Mouse (Mus musculus) heart, postnatal 10 days (tissue): ENCODE results near the gene Bspry. TPM values are rescaled to one million over a fixed set of nuclear protein-coding genes. Genes with fewer than 3 reads are reported as not detected.
A peak's percentile ranks its signal among the peaks of the same experiment; 100 is the strongest.

Source experiments
- DNase-seq, 2 experiments: peaks; one replicate each; pipeline ENCODE4 v3.0.0; 2021
- intact Hi-C: fragments of 180-260 bp; cut with DNase I; formaldehyde crosslinking; loops from one replicate; pipeline ENCODE4 v1.15.1; 2025
- total RNA-seq, 2 experiments: library from RNA; stranded (reverse); gene quantifications; 2 replicates each; pipeline ENCODE4 v1.2.3; 2021

The Bspry gene
- total RNA-seq, 2 experiments from 2014 or later, result 0.19 TPM; not detected in 1

- intact Hi-C loops, result no loop called here
Observed at GRCm38 (mm10) chr4:62480709-62481605, 1.1 kb downstream of the Bspry start.

DNA sequence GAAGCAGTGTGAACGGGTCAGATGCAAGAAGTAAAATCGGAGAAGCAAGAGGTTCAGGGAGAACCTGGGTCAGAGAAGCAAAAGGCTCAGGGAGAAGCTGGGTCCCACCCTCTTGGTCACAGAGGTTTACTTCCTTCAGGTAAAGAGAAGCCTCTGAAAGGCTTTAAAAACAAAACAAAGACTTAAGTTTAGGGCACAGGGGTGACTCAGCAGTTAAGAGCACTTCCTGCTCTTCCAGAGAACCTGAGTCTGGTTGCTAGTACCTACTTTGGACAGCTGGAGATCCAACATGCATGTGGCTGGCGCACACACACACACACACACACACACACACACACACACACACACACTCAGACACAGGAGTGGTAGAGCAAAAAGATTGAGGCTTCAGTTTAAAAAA, 5.1 kb downstream of the Bspry start:
- intact Hi-C loops, result no loop called here
- DNase-seq, result no peak

More at GRCm38 (mm10) chr4:62480709-62481605, 1.1 kb downstream of the Bspry start:
- DNase-seq, result no peak

GRCm38 (mm10) chr4:62485450-62486161, 5.8 kb downstream of the Bspry start:
- DNase-seq, result no peak
- intact Hi-C loops, result no loop called here

DNA sequence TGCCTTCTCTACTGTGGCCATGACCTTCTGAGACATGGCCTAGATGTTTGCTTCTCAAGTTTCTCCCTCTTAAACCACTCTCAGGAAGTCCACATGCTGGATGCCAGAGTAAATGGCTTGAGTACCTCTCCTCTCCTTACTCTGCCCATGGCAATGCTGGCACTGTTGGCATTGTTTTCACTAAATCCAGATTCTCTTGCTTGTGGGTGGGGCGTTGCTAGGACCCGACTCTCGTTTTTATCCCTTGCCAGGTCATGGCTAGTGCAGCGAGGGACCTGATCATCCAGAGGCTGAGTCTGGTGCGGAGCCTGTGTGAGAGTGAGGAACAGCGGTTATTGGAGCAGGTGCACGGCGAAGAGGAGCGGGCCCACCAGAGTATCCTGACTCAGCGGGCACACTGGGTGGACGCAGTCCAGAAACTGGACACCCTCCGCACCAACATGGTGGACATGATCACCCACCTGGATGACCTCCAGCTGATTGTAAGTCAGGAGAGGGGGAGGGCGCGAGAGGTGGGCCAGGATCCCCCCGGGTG, 6.4 kb downstream of the Bspry start:
- DNase-seq, result no peak
- intact Hi-C loops, result no loop called here

- intact Hi-C loops, result no loop called here
- DNase-seq, result no peak
Observed at GRCm38 (mm10) chr4:62487172-62487571, 7.3 kb downstream of the Bspry start.

DNA sequence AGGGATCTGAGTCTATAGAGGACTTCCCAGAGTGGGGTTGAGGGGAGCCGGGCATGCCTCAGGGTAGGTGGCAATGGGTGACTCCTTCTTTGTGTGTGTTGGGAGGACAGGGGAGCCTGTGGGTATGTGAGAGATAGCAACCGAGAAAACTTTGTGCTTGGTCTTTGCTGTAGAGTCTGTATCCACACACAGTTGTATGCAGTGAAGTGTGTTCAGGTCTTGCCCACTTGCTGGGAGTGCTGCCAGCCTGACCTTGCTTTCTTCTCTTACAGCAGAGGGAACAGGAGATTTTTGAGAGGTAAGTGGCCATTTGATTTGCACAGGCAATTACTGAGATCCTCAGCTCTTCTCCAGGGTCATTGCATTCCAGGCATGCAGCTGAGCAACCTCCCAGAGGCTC, 8.1 kb downstream of the Bspry start:
- no peak for DNase-seq
- intact Hi-C loops, result no loop called here

DNA sequence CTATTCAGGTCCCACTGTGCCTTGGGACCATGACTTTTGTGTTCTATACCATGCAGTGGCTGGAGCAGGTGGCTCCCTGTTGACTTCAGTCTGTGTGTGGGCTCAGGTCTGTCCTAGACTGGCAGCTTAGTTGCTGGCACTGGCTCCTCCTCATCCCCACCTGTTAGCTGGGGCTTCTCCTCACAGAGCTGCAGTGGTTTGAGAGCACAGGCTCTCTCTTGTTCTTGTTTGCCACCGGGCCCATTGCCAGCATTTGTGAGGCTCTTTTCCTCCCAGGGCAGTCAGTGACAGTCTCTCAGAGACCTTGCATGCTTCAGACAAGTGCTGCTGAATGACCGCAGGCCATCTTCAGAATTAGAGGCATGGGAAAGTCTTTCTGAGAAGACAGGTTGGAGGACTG, 12.8 kb downstream of the Bspry start:
- DNase-seq, result no peak
- intact Hi-C loops, result no loop called here

- no peak for DNase-seq
- intact Hi-C loops, result no loop called here
Observed at GRCm38 (mm10) chr4:62494230-62494629, 14.4 kb downstream of the Bspry start.

GRCm38 (mm10) chr4:62495946-62496345, 16.1 kb downstream of the Bspry start:
- intact Hi-C loops, result no loop called here
- DNase-seq, result peak; percentile 84 to 85

DNA sequence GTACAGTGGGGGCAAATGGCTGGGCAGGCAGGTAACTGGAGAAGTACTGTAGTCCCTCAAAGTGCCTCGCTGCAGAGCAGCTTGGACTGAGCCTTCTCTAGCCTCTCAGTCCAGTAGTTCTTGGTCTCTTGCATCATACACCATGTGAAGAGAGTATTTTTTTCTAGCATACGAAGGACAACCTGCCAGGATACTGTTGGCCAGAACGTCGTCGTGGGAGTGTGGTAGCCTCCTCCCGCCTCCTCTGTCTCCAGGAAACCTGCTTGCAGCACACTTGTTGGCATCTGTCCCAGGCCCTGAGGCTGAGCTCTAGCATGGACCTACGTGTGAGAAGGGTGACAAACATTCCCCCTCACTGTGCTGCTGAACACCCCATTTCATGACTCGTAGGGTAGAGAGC, 17.0 kb downstream of the Bspry start:
- intact Hi-C loops, result no loop called here
- DNase-seq, result peak; percentile 45 to 51

DNA sequence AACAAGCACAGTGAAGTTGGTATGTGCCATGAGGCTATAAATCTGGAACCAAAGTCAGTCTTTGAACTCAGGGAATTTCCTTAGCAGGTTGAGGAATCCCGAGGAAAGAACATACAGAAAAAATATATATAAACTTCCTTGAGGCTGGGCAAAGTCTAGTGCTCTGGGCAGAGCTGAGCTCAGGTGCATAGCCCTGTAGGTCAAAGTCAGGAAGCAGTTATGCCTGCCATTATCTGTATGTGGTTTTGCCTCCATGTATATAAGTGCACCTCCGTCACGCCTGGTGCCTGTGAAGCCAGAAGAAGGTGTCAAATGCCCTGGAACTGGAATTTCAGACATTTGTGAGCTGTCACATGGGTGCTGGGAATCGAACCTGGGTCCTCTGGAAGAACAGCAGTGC, 20.9 kb downstream of the Bspry start:
- no peak for DNase-seq
- intact Hi-C loops, result loop anchor here (10.0 kb wide), 1 partner anchor 96 kb away; the partner anchor contains the start of genes Cdc26 and Prpf4

DNA sequence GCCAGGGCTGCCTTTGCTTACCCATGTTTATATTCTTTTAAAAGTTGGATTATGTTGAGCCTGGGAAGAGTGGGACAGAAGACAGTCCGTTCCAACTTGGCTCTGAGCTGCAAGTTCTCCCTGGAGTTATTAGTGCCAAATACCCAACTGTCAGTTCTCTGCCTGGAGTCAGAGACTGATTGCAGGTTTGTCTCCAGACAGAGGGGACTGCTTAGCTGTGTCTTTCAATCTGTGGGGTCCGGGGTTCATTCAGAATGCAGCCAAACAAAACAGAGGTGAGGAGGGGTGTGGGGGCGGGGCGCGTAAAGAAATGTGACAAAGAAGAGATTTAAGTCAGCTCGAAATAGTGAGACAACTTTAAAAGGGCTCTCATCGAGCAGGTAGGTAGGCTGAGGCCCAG, 21.7 kb downstream of the Bspry start:
- peak; percentile 43 to 45 for DNase-seq
- intact Hi-C loops, result loop anchor here (10.0 kb wide), 1 partner anchor 97 kb away; the partner anchor contains the start of genes Cdc26 and Prpf4

- peak; percentile 94 to 95 for DNase-seq
- intact Hi-C loops, result loop anchor here (10.0 kb wide), 1 partner anchor 97 kb away; the partner anchor contains the start of genes Cdc26 and Prpf4
Observed at GRCm38 (mm10) chr4:62501964-62502732, 22.3 kb downstream of the Bspry start.

DNA sequence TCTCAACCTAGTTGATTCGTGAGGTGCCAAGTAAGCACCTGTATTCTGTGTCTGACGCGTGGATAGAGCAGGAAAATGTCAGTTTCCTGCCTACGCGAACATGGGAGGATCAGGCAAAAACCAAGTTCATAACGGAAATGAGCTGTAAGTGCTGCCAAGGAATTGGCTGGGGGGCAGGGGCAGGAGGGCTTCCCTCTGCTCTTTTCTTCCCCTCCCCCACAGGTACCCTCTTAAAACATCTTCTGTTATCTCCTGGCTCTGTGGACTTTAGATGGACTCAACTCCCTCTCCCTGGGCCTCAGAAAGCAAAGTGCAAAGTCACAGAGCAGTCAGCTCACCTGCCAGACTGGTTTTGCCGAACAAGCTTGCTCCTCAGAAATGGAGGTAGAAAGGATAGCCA, 23.1 kb downstream of the Bspry start:
- intact Hi-C loops, result loop anchor here (10.0 kb wide), 1 partner anchor 98 kb away; the partner anchor contains the start of genes Cdc26 and Prpf4
- DNase-seq, result no peak

- intact Hi-C loops, result loop anchor here (10.0 kb wide), 1 partner anchor 99 kb away; the partner anchor contains the start of genes Cdc26 and Prpf4
- DNase-seq, result no peak
Observed at GRCm38 (mm10) chr4:62503374-62503970, 23.6 kb downstream of the Bspry start, which contains the start of gene Hdhd3. Hdhd3 (minus strand) TSS chr4:62503467.

DNA sequence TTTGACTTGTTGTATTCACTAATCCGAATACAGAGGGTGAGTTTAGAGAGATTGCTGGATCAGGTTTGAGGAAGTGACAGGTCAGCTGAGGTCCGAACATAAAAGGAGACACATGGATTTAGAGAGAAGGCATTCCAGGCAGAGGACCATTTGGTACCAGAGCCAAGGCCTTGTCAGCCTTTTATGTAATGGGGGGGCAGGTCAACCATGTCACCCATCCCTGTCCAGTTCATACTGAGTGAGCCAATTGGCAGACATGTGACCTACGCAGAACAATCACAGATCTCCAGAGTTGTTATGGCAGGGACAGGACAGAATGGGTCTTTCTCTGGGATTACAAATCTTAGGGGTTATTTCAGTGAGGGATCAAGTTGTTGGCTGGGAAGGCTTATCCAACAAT, 26.1 kb downstream of the Bspry start:
- DNase-seq, result no peak
- intact Hi-C loops, result loop anchor here (2.0 to 10.0 kb wide), 3 partner anchors 49 to 159 kb away; partner anchors contain the start of genes Cdc26 and Prpf4

DNA sequence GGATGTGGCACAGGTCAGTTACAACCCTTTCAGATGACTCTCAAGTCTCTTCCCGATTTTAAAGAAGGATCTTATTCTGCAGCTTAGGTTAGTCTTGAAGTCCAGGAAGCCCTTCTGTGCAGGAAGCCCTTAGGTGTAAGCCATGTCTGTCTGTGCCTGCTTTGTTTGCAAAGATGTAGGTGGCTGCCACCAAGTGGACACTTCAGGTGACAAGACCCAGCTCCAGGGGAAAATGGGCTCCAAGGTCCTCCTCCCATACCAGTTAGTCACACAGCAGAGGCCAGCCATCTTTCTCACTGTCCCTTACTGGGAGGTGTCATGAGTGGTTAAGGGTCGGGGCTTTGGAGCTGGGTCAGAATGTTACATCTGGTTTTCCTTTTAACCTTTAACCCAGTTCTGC, 26.9 kb downstream of the Bspry start:
- intact Hi-C loops, result loop anchor here (2.0 to 10.0 kb wide), 3 partner anchors 49 to 160 kb away; partner anchors contain the start of genes Cdc26 and Prpf4
- DNase-seq, result peak; percentile 57 to 60

- intact Hi-C loops, result loop anchor here (5.0 to 10.0 kb wide), 2 partner anchors 52 to 104 kb away; partner anchors contain the start of genes Cdc26 and Prpf4
- no peak for DNase-seq
Observed at GRCm38 (mm10) chr4:62508839-62509238, 29.0 kb downstream of the Bspry start.

- intact Hi-C loops, result loop anchor here (5.0 to 10.0 kb wide), 2 partner anchors 53 to 105 kb away; partner anchors contain the start of genes Cdc26 and Prpf4
- DNase-seq, result peak in 1 of 2 experiments; percentile 37
Observed at GRCm38 (mm10) chr4:62509946-62510345, 30.1 kb downstream of the Bspry start.
